Mouse (Mus musculus) forebrain, postnatal 0 days (tissue): ENCODE measurements around the gene Gabpb2. TPM values are rescaled to one million over a fixed set of nuclear protein-coding genes. Genes with fewer than 3 reads are reported as not detected.

Experiments used
- ATAC-seq: fragments of 200-750 bp; cut with Nextera tagmentation; 2 replicates; pipeline ENCODE4 v1.8.0; 2017; ENCODE audit warnings: mild to moderate bottlenecking, moderate library complexity
- DNase-seq: peaks from one replicate; pipeline ENCODE4 v3.0.0-alpha.2; 2015
- H3K27ac ChIP-seq: fragments of 300-500 bp; sonication (generic); 2 replicates; pipeline ENCODE4 v1.5.1; 2014; ENCODE audit warnings: low read depth, mild to moderate bottlenecking, antibody characterized with exemption, low read length, moderate library complexity, mixed read lengths
- H3K27me3 ChIP-seq: fragments of 300-500 bp; sonication (generic); 2 replicates; pipeline ENCODE4 v1.6.1; 2014; ENCODE audit warnings: mild to moderate bottlenecking, low read length, mixed read lengths; ENCODE audit not compliant: insufficient read depth
- H3K36me3 ChIP-seq: fragments of 300-500 bp; sonication (generic); 2 replicates; pipeline ENCODE4 v1.6.1; 2014; ENCODE audit warnings: mild to moderate bottlenecking, moderate library complexity; ENCODE audit not compliant: insufficient read depth
- H3K4me1 ChIP-seq: fragments of 300-500 bp; sonication (generic); 2 replicates; pipeline ENCODE4 v1.6.1; 2014; ENCODE audit warnings: antibody characterized with exemption; ENCODE audit not compliant: insufficient read depth
- H3K4me2 ChIP-seq: fragments of 300-500 bp; sonication (generic); 2 replicates; pipeline ENCODE4 v1.6.1; 2014; ENCODE audit warnings: low read depth, mild to moderate bottlenecking, moderate library complexity
- H3K4me3 ChIP-seq: fragments of 300-500 bp; sonication (generic); 2 replicates; pipeline ENCODE4 v1.5.1; 2014; ENCODE audit warnings: low read depth, low read length, mixed read lengths
- H3K9ac ChIP-seq: fragments of 300-500 bp; sonication (generic); 2 replicates; pipeline ENCODE4 v1.6.1; 2014; ENCODE audit warnings: mild to moderate bottlenecking
- H3K9me3 ChIP-seq: fragments of 300-500 bp; sonication (generic); 2 replicates; pipeline ENCODE4 v1.6.1; 2016; ENCODE audit warnings: low read length
- CTCF ChIP-seq: sonication (generic); IDR thresholded peaks from 2 replicates; pipeline ENCODE4 v1.5.1; 2016; ENCODE audit warnings: antibody characterized with exemption, control low read depth, low read depth
- WGBS: fragments of 180-500 bp; shearing (Covaris S2); extraction: QIAGEN DNeasy Blood & Tissue Kit; methylation state at CpG from one replicate; pipeline ENCODE4 v1.1.7; 2014; 5-methylcytosine and 5-hydroxymethylcytosine counted together
- polyA plus RNA-seq: library from polyadenylated mRNA; unstranded; fragments of >200 nt; fragmentation: Nextera tagmentation; extraction: Ambion mirVana; gene quantifications from 2 replicates; pipeline ENCODE4 v1.2.1, GENCODE M21; 2015
- total RNA-seq: library from RNA; depleted of rRNA; stranded (reverse); fragments of >200 nt; gene quantifications from 2 replicates; pipeline ENCODE4 v1.2.3, GENCODE M21; 2014

The Gabpb2 gene
- total and polyA plus RNA-seq, 2 experiments from 2014 or later = 1.5 to 9.9 TPM

GRCm38 (mm10) chr3:95194721-95195135, 23.0 kb downstream of the Gabpb2 start:
- no peak for TF ChIP-seq CTCF
- Histone ChIP-seq H3K9ac (no peak overlapping the region), H3K4me2 (no peak overlapping the region), H3K9me3 (no peaks in the 10 kb centered on the region), H3K4me1 (no peaks in the 10 kb centered on the region), H3K36me3 (peaks cover 32% of the 10 kb centered on the region), H3K27me3 (no peaks in the 10 kb centered on the region), H3K4me3 (no peak overlapping the region), H3K27ac (no peak overlapping the region)
- no peak for ATAC-seq
- no peak for DNase-seq
- 57% methylated on average over 6 of the region's 6 CpGs for WGBS

GRCm38 (mm10) chr3:95186888-95187287, 30.8 kb downstream of the Gabpb2 start:
- WGBS = 89% methylated on average over 6 of the region's 6 CpGs

GRCm38 (mm10) chr3:95186100-95186499, 31.6 kb downstream of the Gabpb2 start:
- no peaks in the 10 kb centered on the region for H3K9me3 ChIP-seq
- no peak for DNase-seq

More at GRCm38 (mm10) chr3:95186888-95187287, 30.8 kb downstream of the Gabpb2 start:
- Histone ChIP-seq H3K9ac (no peak overlapping the region), H3K27ac (no peak overlapping the region), H3K4me2 (no peak overlapping the region), H3K36me3 (peaks cover 33% of the 10 kb centered on the region), H3K4me1 (no peaks in the 10 kb centered on the region), H3K27me3 (no peaks in the 10 kb centered on the region), H3K4me3 (no peak overlapping the region), H3K9me3 (no peaks in the 10 kb centered on the region)
- ATAC-seq (no peak), DNase-seq (no peak)
- TF ChIP-seq CTCF = no peak

GRCm38 (mm10) chr3:95184796-95185577, 32.7 kb downstream of the Gabpb2 start:
- no peaks in the 10 kb centered on the region for H3K9me3 ChIP-seq
- TF ChIP-seq CTCF = no peak
- WGBS = 87% methylated on average over 9 of the region's 9 CpGs
- no peak overlapping the region for H3K4me2 ChIP-seq
- no peaks in the 10 kb centered on the region for H3K27me3 ChIP-seq
- H3K9ac ChIP-seq = no peak overlapping the region
- no peak overlapping the region for H3K27ac ChIP-seq
- ATAC-seq (no peak), DNase-seq (no peak)
- no peak overlapping the region for H3K4me3 ChIP-seq
- H3K4me1 ChIP-seq = no peaks in the 10 kb centered on the region
- H3K36me3 ChIP-seq = peaks cover 33% of the 10 kb centered on the region

More at GRCm38 (mm10) chr3:95186100-95186499, 31.6 kb downstream of the Gabpb2 start:
- no peaks in the 10 kb centered on the region for H3K4me1 ChIP-seq
- TF ChIP-seq CTCF = no peak
- no peak overlapping the region for H3K9ac ChIP-seq
- WGBS = 93% methylated on average over 2 of the region's 2 CpGs
- peaks cover 33% of the 10 kb centered on the region for H3K36me3 ChIP-seq
- no peak for ATAC-seq
- no peak overlapping the region for H3K4me2 ChIP-seq
- no peaks in the 10 kb centered on the region for H3K27me3 ChIP-seq
- H3K4me3 ChIP-seq = no peak overlapping the region
- no peak overlapping the region for H3K27ac ChIP-seq

GRCm38 (mm10) chr3:95181841-95182240, 35.9 kb downstream of the Gabpb2 start:
- ATAC-seq = no peak
- Histone ChIP-seq H3K9me3 (no peaks in the 10 kb centered on the region), H3K4me3 (no peak overlapping the region), H3K36me3 (peaks cover 6% of the 10 kb centered on the region; the same call in 1 of the 2 replicates), H3K27me3 (no peaks in the 10 kb centered on the region), H3K27ac (no peak overlapping the region), H3K4me1 (no peaks in the 10 kb centered on the region), H3K9ac (no peak overlapping the region), H3K4me2 (no peak overlapping the region)
- TF ChIP-seq CTCF = no peak
- 51% methylated on average over 1 of the region's 1 CpGs for WGBS
- DNase-seq = no peak

- Histone ChIP-seq H3K27me3 (no peaks in the 10 kb centered on the region), H3K36me3 (0 out of 2 replicates have a peak, but pooled peaks cover 4% of the 10 kb centered on the region), H3K9ac (no peak overlapping the region), H3K27ac (no peak overlapping the region), H3K4me3 (no peak overlapping the region), H3K4me1 (no peaks in the 10 kb centered on the region), H3K4me2 (no peak overlapping the region), H3K9me3 (no peaks in the 10 kb centered on the region)
- DNase-seq (no peak), ATAC-seq (no peak)
- no peak for TF ChIP-seq CTCF
- 68% methylated on average over 3 of the region's 3 CpGs for WGBS
Observed at GRCm38 (mm10) chr3:95179890-95180289, 37.8 kb downstream of the Gabpb2 start.

- Histone ChIP-seq H3K4me2 (no peak overlapping the region), H3K27ac (no peak overlapping the region), H3K36me3 (peaks cover 4% of the 10 kb centered on the region; the same call in 1 of the 2 replicates), H3K9ac (no peak overlapping the region), H3K9me3 (no peaks in the 10 kb centered on the region), H3K4me1 (no peaks in the 10 kb centered on the region), H3K4me3 (no peak overlapping the region), H3K27me3 (no peaks in the 10 kb centered on the region)
- WGBS = 61% methylated on average over 5 of the region's 5 CpGs
- ATAC-seq = peak; percentile 36
- peak; percentile 59 for DNase-seq
- no peak for TF ChIP-seq CTCF
Observed at GRCm38 (mm10) chr3:95178948-95179347, 38.8 kb downstream of the Gabpb2 start.
